Mouse (Mus musculus): ENCODE measurements around the gene Prrxl1. TPM values are rescaled to one million over a fixed set of nuclear protein-coding genes. Genes with fewer than 3 reads are reported as not detected.

Gene Prrxl1
- not detected for total RNA-seq (2022)

GRCm38 (mm10) chr14:32599290-32600041, at the start of gene Prrxl1:
Gene Prrxl1, plus strand, starts transcription at chr14:32599407.
- no peak for DNase-seq (ENCODE audit: low spot score)

DNA sequence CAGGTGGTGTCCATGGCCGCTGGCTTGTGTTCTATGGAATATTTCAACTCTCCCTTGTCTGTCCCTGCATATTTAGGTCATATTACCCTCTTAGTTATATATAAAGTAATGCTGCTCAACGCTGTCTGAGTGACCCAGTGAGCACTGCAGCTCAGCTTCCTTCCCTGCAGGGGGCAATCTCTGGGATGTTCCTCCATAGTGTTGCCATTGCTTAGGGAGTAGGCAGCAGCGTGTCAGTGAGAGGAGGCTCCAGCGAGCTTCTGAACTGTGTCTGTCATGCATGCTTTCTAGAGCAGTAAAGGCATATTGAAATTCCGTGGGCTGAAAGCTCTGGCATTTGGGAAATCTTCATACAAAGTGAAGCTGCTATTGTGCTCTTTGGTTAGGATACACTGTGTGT, 47.4 kb upstream of the Prrxl1 start:
- DNase-seq (ENCODE audit: low spot score) = no peak

- no peak for DNase-seq (ENCODE audit: low spot score)
Measured at GRCm38 (mm10) chr14:32553198-32553903, 45.9 kb upstream of the Prrxl1 start.

- DNase-seq (ENCODE audit: low spot score) = no peak
Measured at GRCm38 (mm10) chr14:32554860-32555526, 44.2 kb upstream of the Prrxl1 start.

DNA sequence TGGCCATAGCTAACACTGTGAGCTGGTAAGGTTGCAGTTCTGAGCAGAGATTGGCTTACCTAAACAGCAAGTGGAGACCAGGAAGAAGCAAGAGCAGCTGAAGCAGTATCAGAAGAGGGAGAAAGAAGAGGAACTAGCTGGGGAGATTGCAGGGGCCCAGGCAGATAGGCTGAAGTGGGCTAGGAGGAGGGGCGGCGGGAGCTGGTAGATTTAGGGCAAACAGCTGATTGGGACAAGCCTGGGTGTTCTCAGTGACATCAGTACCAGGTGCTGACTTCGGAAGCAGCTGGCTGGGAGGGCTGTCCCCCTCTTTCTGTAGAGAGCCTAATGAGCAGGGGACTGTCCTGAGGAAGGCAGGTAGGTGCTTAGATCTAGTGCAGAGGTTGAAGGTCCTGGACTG, 37.8 kb upstream of the Prrxl1 start:
- no peak for DNase-seq (ENCODE audit: low spot score)

DNA sequence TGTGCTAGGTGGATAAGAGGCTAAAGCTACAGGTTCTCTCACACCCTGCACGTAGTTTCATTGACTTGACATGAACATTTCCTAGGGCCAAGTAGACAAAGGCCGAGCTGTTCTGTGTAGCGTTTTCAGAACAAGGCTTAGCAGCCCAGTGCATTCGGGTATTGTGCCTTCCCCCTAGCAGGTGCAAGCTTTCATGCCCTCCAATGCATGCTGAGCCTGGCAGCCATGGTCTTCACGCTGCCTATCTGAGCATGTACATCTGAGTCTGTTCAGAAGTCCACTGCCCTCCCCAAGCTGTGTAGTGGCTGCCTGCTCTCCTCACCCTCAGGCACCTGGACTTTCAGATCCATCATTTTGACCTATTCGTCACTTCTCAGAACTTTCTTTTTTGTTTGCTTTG, 35.5 kb upstream of the Prrxl1 start:
- no peak for DNase-seq (ENCODE audit: low spot score)

DNA sequence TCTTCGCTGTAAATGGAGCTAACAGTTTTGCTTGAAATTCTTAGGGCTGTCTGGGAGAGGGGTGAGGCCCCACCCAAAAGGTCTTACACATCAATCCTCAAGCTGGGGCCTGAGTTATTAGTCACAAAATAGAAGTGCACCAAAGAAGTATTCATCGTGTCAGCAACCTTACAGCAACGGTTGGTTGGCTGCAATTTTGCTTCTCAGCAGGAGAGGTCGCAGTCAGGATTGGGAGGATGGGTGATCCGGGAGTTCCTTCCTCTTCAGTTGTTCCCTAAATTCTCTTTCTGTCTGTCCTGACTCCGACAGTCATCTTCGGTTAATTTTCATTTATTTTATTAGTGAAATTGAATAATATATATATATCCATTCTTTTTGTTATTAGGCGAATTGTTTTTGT, 26.7 kb upstream of the Prrxl1 start:
- no peak for DNase-seq (ENCODE audit: low spot score)

DNA sequence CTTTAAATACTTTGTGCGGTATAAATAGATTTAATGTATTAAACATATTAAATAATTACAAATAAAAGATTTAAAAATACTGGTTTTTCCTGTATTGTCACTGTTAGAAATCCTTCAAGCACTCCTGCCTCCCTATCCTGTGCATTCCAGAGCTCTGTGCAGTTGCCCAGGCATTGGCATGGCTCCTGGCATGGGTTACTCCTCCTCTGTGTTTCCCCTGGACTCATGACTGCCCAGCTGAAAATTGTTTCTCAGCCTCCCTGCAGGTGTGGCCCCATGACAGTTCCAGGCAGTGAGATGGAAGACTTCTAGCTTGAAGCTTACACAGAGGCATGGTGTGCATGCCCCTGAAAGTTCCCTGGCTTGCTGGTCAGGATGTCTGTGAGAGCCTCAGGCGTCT, 20.8 kb upstream of the Prrxl1 start:
- peak; percentile 12 for DNase-seq (ENCODE audit: low spot score)

- no peak for DNase-seq (ENCODE audit: low spot score)
Measured at GRCm38 (mm10) chr14:32583696-32584095, 15.5 kb upstream of the Prrxl1 start.

GRCm38 (mm10) chr14:32587013-32587784, 12.0 kb upstream of the Prrxl1 start:
- DNase-seq (ENCODE audit: low spot score) = peak; percentile 44

- no peak for DNase-seq (ENCODE audit: low spot score)
Measured at GRCm38 (mm10) chr14:32590377-32590776, 8.8 kb upstream of the Prrxl1 start.

GRCm38 (mm10) chr14:32597232-32598231, 1.7 kb upstream of the Prrxl1 start:
- peak; percentile 16 for DNase-seq (ENCODE audit: low spot score)

DNA sequence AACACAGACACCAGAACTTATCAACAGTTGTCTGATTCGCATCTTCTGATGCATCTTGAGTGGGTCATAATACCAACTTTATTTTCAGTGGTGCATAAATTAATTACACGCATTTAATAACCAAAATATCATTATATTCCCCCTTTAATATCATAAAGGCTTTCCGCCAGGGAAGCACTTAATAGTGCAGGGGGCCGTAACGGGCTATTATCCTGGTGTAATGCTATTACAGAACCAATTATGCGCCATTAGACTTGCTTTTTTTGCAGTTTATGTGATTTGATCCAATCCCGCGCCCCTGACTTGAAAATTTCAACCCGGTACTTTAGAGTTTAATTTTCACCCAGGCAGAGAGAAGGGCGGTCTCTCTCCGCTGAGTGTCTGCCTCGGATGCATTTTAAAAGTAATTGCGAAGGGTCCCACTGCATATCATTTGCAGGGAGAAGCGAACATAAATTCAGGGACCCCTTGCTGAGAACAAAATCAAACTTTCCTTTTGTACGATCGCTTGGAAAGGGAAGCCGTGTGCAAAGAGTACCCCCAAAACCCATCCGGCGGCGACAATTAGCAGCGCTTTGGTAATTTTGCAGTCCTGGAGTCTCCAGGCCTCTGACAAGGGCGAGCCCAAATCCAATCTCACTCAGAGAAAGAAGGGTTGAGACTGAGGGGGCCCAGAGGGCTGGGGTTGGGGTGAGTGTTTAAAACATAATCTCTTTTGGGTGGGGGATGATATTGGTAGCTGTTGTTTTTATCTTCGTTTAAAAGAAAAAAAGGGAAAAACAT, 579 bp upstream of the Prrxl1 start:
- no peak for DNase-seq (ENCODE audit: low spot score)

DNA sequence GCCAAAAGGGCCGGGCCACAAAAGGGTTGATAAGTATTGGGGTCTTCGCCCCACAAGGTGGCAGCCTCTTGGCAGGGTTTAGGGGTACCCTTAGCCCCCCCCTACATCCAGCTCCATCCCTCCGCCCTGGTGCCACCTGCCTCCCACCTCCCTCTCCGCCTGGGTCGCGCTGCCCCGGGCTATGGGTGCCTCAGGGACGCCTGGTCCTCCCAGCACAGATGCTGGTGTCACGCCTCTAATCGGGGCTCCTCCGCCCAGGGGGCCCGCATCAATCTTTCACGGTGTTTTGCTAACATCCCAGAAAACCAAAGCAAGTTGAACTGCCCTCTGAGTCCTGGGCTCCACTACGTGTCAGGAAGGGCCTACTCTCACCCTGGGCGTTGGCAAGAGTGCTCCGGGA, 903 bp downstream of the Prrxl1 start:
- no peak for DNase-seq (ENCODE audit: low spot score)

GRCm38 (mm10) chr14:32605508-32605907, 6.3 kb downstream of the Prrxl1 start:
- no peak for DNase-seq (ENCODE audit: low spot score)

DNA sequence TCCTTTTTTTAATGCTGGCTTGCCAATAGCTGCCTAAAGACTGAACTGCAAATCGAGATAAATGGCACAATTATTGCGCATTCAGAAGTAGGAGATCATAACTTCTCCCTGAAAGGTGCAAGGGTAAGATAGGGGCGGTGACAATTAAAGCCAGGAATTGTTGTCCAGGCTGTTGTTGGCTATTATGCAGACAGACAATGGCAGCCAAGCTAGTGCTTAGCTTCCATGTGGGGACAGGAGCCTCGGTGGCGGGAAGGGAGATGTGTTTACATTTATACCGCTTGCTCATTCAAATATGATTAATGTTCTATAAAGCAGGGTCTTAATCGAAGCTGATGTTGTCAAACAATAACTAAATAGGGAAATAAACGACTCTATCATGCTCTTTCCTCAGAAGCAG, 7.1 kb downstream of the Prrxl1 start:
- no peak for DNase-seq (ENCODE audit: low spot score)

DNA sequence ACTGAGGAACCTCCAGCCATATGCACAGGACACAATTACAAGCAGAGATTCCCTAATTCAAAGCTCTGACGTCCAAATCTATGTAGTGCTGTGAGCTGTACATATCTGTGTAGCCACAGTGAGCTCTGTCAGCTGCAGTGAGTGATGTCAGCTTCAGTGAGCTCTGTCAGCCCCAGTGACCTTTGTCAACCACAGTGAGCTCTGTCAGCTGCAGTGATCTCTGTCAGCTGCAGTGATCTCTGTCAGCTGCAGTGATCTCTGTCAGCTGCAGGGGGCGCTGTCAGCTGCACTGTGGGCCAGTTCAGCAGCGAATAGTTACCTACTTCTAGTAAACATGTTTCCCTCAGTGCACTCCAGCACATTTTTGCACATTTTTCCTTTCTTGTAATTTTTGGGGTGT, 10.2 kb downstream of the Prrxl1 start:
- no peak for DNase-seq (ENCODE audit: low spot score)

GRCm38 (mm10) chr14:32617253-32617652, 18.0 kb downstream of the Prrxl1 start:
- DNase-seq (ENCODE audit: low spot score) = no peak

DNA sequence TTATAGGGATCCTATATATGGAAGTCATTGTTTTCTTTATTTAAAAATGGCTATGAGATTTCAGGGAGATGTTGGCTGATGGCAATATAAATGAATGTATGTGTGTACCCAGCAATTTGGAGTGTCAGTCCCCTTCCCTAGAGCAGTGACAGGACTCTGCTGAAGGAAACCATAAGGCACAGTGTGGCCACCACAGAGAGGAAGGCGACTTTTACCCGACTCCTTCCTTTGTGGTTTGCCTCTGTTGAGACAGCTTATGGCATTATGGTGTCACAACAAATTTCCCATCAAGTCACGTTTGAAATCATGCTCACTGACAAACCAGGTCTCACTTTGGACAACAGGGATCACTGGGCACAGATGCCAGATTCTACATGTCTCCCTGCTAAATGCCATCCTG, 25.0 kb downstream of the Prrxl1 start:
- no peak for DNase-seq (ENCODE audit: low spot score)

GRCm38 (mm10) chr14:32624811-32625210, 25.6 kb downstream of the Prrxl1 start:
- DNase-seq (ENCODE audit: low spot score) = no peak

All from heart, adult 8-10 months (tissue).